Mouse (Mus musculus): Measurements from ENCODE around the gene Dbf4. TPM values are rescaled to one million over a fixed set of nuclear protein-coding genes. Genes with fewer than 3 reads are reported as not detected.
A peak's percentile ranks its signal among the peaks of the same experiment; 100 is the strongest.

The Dbf4 gene
- polyA plus RNA-seq, 1 experiment from 2014 or later, result 32.0 TPM

- Histone ChIP-seq H3K4me1 (no peaks in the 10 kb centered on the region), H3K9me3 (no peaks in the 10 kb centered on the region), H3K27me3 (replicated peaks) (no peaks in the 10 kb centered on the region), H3K27ac (no peak overlapping the region), H3K4me2 (no peak overlapping the region), H3K9ac (no peak overlapping the region), H3K36me3 (peaks cover 11% of the 10 kb centered on the region), H3K4me3 (replicated peaks) (no peak overlapping the region)
- WGBS, result 84% methylated on average over 4 of the region's 4 CpGs
- no peak for ATAC-seq (ENCODE audit: insufficient read depth, low FRiP score, low read depth)
Observed at GRCm38 (mm10) chr5:8408746-8409145, 13.8 kb downstream of the Dbf4 start.

GRCm38 (mm10) chr5:8397587-8398249, 24.8 kb downstream of the Dbf4 start:
- H3K27me3 ChIP-seq (replicated peaks), result no peaks in the 10 kb centered on the region
- WGBS, result 92% methylated on average over 13 of the region's 13 CpGs
- H3K4me2 ChIP-seq, result no peak overlapping the region
- ATAC-seq (ENCODE audit: insufficient read depth, low FRiP score, low read depth), result no peak
- no peaks in the 10 kb centered on the region for H3K4me1 ChIP-seq
- H3K36me3 ChIP-seq, result peaks cover 15% of the 10 kb centered on the region
- H3K9me3 ChIP-seq, result no peaks in the 10 kb centered on the region
- H3K27ac ChIP-seq, result no peak overlapping the region
- no peak overlapping the region for H3K4me3 ChIP-seq (replicated peaks)
- no peak overlapping the region for H3K9ac ChIP-seq

- no peak for ATAC-seq (ENCODE audit: insufficient read depth, low FRiP score, low read depth)
- WGBS, result 68% methylated on average over 1 of the region's 1 CpGs
- H3K4me2 ChIP-seq, result no peak overlapping the region
Observed at GRCm38 (mm10) chr5:8393891-8394583, 28.5 kb downstream of the Dbf4 start.

GRCm38 (mm10) chr5:8374297-8374906, 48.1 kb downstream of the Dbf4 start:
- no peak overlapping the region for H3K9ac ChIP-seq
- H3K4me3 ChIP-seq (replicated peaks), result no peak overlapping the region
- no peaks in the 10 kb centered on the region for H3K4me1 ChIP-seq
- no peak overlapping the region for H3K4me2 ChIP-seq
- ATAC-seq (ENCODE audit: insufficient read depth, low FRiP score, low read depth), result no peak
- no peaks in the 10 kb centered on the region for H3K9me3 ChIP-seq
- H3K27ac ChIP-seq, result no peak overlapping the region
- H3K36me3 ChIP-seq, result no peaks in the 10 kb centered on the region
- no peaks in the 10 kb centered on the region for H3K27me3 ChIP-seq (replicated peaks)
- 83% methylated on average over 5 of the region's 5 CpGs for WGBS

More at GRCm38 (mm10) chr5:8393891-8394583, 28.5 kb downstream of the Dbf4 start:
- no peak overlapping the region for H3K27ac ChIP-seq
- H3K4me1 ChIP-seq, result no peaks in the 10 kb centered on the region
- H3K9ac ChIP-seq, result no peak overlapping the region
- H3K9me3 ChIP-seq, result no peaks in the 10 kb centered on the region
- no peaks in the 10 kb centered on the region for H3K27me3 ChIP-seq (replicated peaks)
- H3K36me3 ChIP-seq, result peaks cover 12% of the 10 kb centered on the region
- H3K4me3 ChIP-seq (replicated peaks), result no peak overlapping the region

GRCm38 (mm10) chr5:8373415-8373814, 49.1 kb downstream of the Dbf4 start:
- no peak overlapping the region for H3K27ac ChIP-seq
- H3K27me3 ChIP-seq (replicated peaks), result no peaks in the 10 kb centered on the region
- no peak overlapping the region for H3K9ac ChIP-seq
- WGBS, result 69% methylated on average over 4 of the region's 4 CpGs
- no peaks in the 10 kb centered on the region for H3K36me3 ChIP-seq
- no peaks in the 10 kb centered on the region for H3K9me3 ChIP-seq
- no peak for ATAC-seq (ENCODE audit: insufficient read depth, low FRiP score, low read depth)
- H3K4me2 ChIP-seq, result no peak overlapping the region
- no peak overlapping the region for H3K4me3 ChIP-seq (replicated peaks)
- H3K4me1 ChIP-seq, result no peaks in the 10 kb centered on the region

GRCm38 (mm10) chr5:8368781-8369180, 53.7 kb downstream of the Dbf4 start:
- no peaks in the 10 kb centered on the region for H3K27me3 ChIP-seq (replicated peaks)
- ATAC-seq (ENCODE audit: insufficient read depth, low FRiP score, low read depth), result no peak
- no peaks in the 10 kb centered on the region for H3K9me3 ChIP-seq
- H3K9ac ChIP-seq, result no peak overlapping the region
- WGBS, result 72% methylated on average over 5 of the region's 5 CpGs
- H3K36me3 ChIP-seq, result no peaks in the 10 kb centered on the region
- H3K4me2 ChIP-seq, result no peak overlapping the region
- no peak overlapping the region for H3K27ac ChIP-seq
- H3K4me3 ChIP-seq (replicated peaks), result no peak overlapping the region
- H3K4me1 ChIP-seq, result no peaks in the 10 kb centered on the region

GRCm38 (mm10) chr5:8368328-8368692, 54.2 kb downstream of the Dbf4 start:
- H3K4me2 ChIP-seq, result peak overlapping the region; percentile 88
- H3K27ac ChIP-seq, result no peak overlapping the region
- H3K27me3 ChIP-seq (replicated peaks), result no peaks in the 10 kb centered on the region
- no peaks in the 10 kb centered on the region for H3K4me1 ChIP-seq
- no peaks in the 10 kb centered on the region for H3K9me3 ChIP-seq
- H3K36me3 ChIP-seq, result no peaks in the 10 kb centered on the region
- H3K9ac ChIP-seq, result no peak overlapping the region
- WGBS, result 37% methylated on average over 7 of the region's 7 CpGs
- ATAC-seq (ENCODE audit: insufficient read depth, low FRiP score, low read depth), result no peak
- peak overlapping the region; percentile 57 for H3K4me3 ChIP-seq (replicated peaks)

GRCm38 (mm10) chr5:8367614-8368327, 54.7 kb downstream of the Dbf4 start, which contains the start of gene Adam22:
Gene Adam22, minus strand, starts transcription at chr5:8368160.
- H3K4me3 ChIP-seq (replicated peaks), result peak within 1 kb of the TSS; percentile 57
- no peaks in the 10 kb centered on the region for H3K4me1 ChIP-seq
- H3K9ac ChIP-seq, result peak within 1 kb of the TSS; percentile 40
- H3K27me3 ChIP-seq (replicated peaks), result no peaks in the 10 kb centered on the region
- WGBS, result under 1% methylated on average over 55 of the region's 55 CpGs
- peak within 1 kb of the TSS; percentile 88 for H3K4me2 ChIP-seq
- H3K9me3 ChIP-seq, result no peaks in the 10 kb centered on the region
- peak; percentile 92 for ATAC-seq (ENCODE audit: insufficient read depth, low FRiP score, low read depth)
- H3K36me3 ChIP-seq, result no peaks in the 10 kb centered on the region
- no peak within 1 kb of the TSS for H3K27ac ChIP-seq

- no peaks in the 10 kb centered on the region for H3K4me1 ChIP-seq
- 3% methylated on average over 25 of the region's 25 CpGs for WGBS
- H3K36me3 ChIP-seq, result no peaks in the 10 kb centered on the region
- H3K27ac ChIP-seq, result no peak overlapping the region
- H3K4me3 ChIP-seq (replicated peaks), result peak overlapping the region; percentile 57
- no peaks in the 10 kb centered on the region for H3K27me3 ChIP-seq (replicated peaks)
- H3K9me3 ChIP-seq, result no peaks in the 10 kb centered on the region
- peak overlapping the region; percentile 88 for H3K4me2 ChIP-seq
- no peak for ATAC-seq (ENCODE audit: insufficient read depth, low FRiP score, low read depth)
- no peak overlapping the region; the same call in 1 of the 2 replicates for H3K9ac ChIP-seq
Observed at GRCm38 (mm10) chr5:8366771-8367613, 55.5 kb downstream of the Dbf4 start.

- no peak overlapping the region for H3K27ac ChIP-seq
- no peaks in the 10 kb centered on the region for H3K9me3 ChIP-seq
- no peak for ATAC-seq (ENCODE audit: insufficient read depth, low FRiP score, low read depth)
- H3K4me1 ChIP-seq, result peaks cover 4% of the 10 kb centered on the region; the same call in 1 of the 2 replicates
- no peaks in the 10 kb centered on the region for H3K27me3 ChIP-seq (replicated peaks)
- WGBS, result 53% methylated on average over 1 of the region's 1 CpGs
- H3K36me3 ChIP-seq, result no peaks in the 10 kb centered on the region
- H3K9ac ChIP-seq, result no peak overlapping the region
- H3K4me2 ChIP-seq, result no peak overlapping the region
- H3K4me3 ChIP-seq (replicated peaks), result no peak overlapping the region
Observed at GRCm38 (mm10) chr5:8362361-8362760, 60.2 kb downstream of the Dbf4 start.

- Histone ChIP-seq H3K27ac (no peak overlapping the region), H3K9ac (no peak overlapping the region), H3K27me3 (replicated peaks) (no peaks in the 10 kb centered on the region), H3K9me3 (no peaks in the 10 kb centered on the region), H3K4me1 (peaks cover 9% of the 10 kb centered on the region; the same call in 1 of the 2 replicates), H3K4me3 (replicated peaks) (no peak overlapping the region), H3K4me2 (no peak overlapping the region), H3K36me3 (no peaks in the 10 kb centered on the region)
- no peak for ATAC-seq (ENCODE audit: insufficient read depth, low FRiP score, low read depth)
- 66% methylated on average over 8 of the region's 8 CpGs for WGBS
Observed at GRCm38 (mm10) chr5:8357677-8358076, 64.8 kb downstream of the Dbf4 start.
